Mouse (Mus musculus) forebrain, postnatal 0 days (tissue): Measurements from ENCODE around the gene Olfr173. TPM values are rescaled to one million over a fixed set of nuclear protein-coding genes. Genes with fewer than 3 reads are reported as not detected.

Experiments
- ATAC-seq: fragments of 200-750 bp; cut with Nextera tagmentation; 2 replicates; pipeline ENCODE4 v1.8.0; 2017; ENCODE audit warnings: mild to moderate bottlenecking, moderate library complexity
- DNase-seq: peaks from one replicate; pipeline ENCODE4 v3.0.0-alpha.2; 2015
- H3K27ac ChIP-seq: fragments of 300-500 bp; sonication (generic); 2 replicates; pipeline ENCODE4 v1.5.1; 2014; ENCODE audit warnings: low read depth, mild to moderate bottlenecking, antibody characterized with exemption, low read length, moderate library complexity, mixed read lengths
- H3K27me3 ChIP-seq: fragments of 300-500 bp; sonication (generic); 2 replicates; pipeline ENCODE4 v1.6.1; 2014; ENCODE audit warnings: mild to moderate bottlenecking, low read length, mixed read lengths; ENCODE audit not compliant: insufficient read depth
- H3K36me3 ChIP-seq: fragments of 300-500 bp; sonication (generic); 2 replicates; pipeline ENCODE4 v1.6.1; 2014; ENCODE audit warnings: mild to moderate bottlenecking, moderate library complexity; ENCODE audit not compliant: insufficient read depth
- H3K4me1 ChIP-seq: fragments of 300-500 bp; sonication (generic); 2 replicates; pipeline ENCODE4 v1.6.1; 2014; ENCODE audit warnings: antibody characterized with exemption; ENCODE audit not compliant: insufficient read depth
- H3K4me2 ChIP-seq: fragments of 300-500 bp; sonication (generic); 2 replicates; pipeline ENCODE4 v1.6.1; 2014; ENCODE audit warnings: low read depth, mild to moderate bottlenecking, moderate library complexity
- H3K4me3 ChIP-seq: fragments of 300-500 bp; sonication (generic); 2 replicates; pipeline ENCODE4 v1.5.1; 2014; ENCODE audit warnings: low read depth, low read length, mixed read lengths
- H3K9ac ChIP-seq: fragments of 300-500 bp; sonication (generic); 2 replicates; pipeline ENCODE4 v1.6.1; 2014; ENCODE audit warnings: mild to moderate bottlenecking
- H3K9me3 ChIP-seq: fragments of 300-500 bp; sonication (generic); 2 replicates; pipeline ENCODE4 v1.6.1; 2016; ENCODE audit warnings: low read length
- CTCF ChIP-seq: sonication (generic); IDR thresholded peaks from 2 replicates; pipeline ENCODE4 v1.5.1; 2016; ENCODE audit warnings: antibody characterized with exemption, control low read depth, low read depth
- WGBS: fragments of 180-500 bp; shearing (Covaris S2); extraction: QIAGEN DNeasy Blood & Tissue Kit; methylation state at CpG from one replicate; pipeline ENCODE4 v1.1.7; 2014; 5-methylcytosine and 5-hydroxymethylcytosine counted together
- microRNA-seq, 2 experiments: library from miRNA; unstranded; fragments of <30 nt; microRNA quantifications; one replicate each; pipeline ENCODE4; 2016
- polyA plus RNA-seq: library from polyadenylated mRNA; unstranded; fragments of >200 nt; fragmentation: Nextera tagmentation; extraction: Ambion mirVana; gene quantifications from 2 replicates; pipeline ENCODE4 v1.2.1, GENCODE M21; 2015
- total RNA-seq: library from RNA; depleted of rRNA; stranded (reverse); fragments of >200 nt; gene quantifications from 2 replicates; pipeline ENCODE4 v1.2.3, GENCODE M21; 2014; rRNA removed

Gene Olfr173
- not detected in 2 replicates for total RNA-seq
- polyA plus RNA-seq, result not detected in 2 replicates

- no peaks in the 10 kb centered on the region for H3K27me3 ChIP-seq
- H3K27ac ChIP-seq, result no peak within 1 kb of the TSS
- no peaks in the 10 kb centered on the region for H3K9me3 ChIP-seq
- H3K4me2 ChIP-seq, result no peak within 1 kb of the TSS
- TF ChIP-seq CTCF, result no peak
- no peak within 1 kb of the TSS for H3K9ac ChIP-seq
- no peak for ATAC-seq
- no peaks in the 10 kb centered on the region for H3K36me3 ChIP-seq
- 72% methylated on average over 2 of the region's 2 CpGs for WGBS
- no peaks in the 10 kb centered on the region for H3K4me1 ChIP-seq
- no peak for DNase-seq
- no peak within 1 kb of the TSS for H3K4me3 ChIP-seq
Observed at GRCm38 (mm10) chr16:58800168-58800567, at the start of gene Olfr173. Gene Olfr173, minus strand, starts transcription at chr16:58800268.

- no peak for TF ChIP-seq CTCF
- no peak within 1 kb of the TSS for H3K9ac ChIP-seq
- H3K27me3 ChIP-seq, result no peaks in the 10 kb centered on the region
- DNase-seq, result no peak
- WGBS, result 92% methylated on average over 1 of the region's 1 CpGs
- H3K4me3 ChIP-seq, result no peak within 1 kb of the TSS
- H3K4me2 ChIP-seq, result no peak within 1 kb of the TSS
- no peaks in the 10 kb centered on the region for H3K9me3 ChIP-seq
- no peak within 1 kb of the TSS for H3K27ac ChIP-seq
- no peaks in the 10 kb centered on the region for H3K36me3 ChIP-seq
- H3K4me1 ChIP-seq, result no peaks in the 10 kb centered on the region
- no peak for ATAC-seq
Observed at GRCm38 (mm10) chr16:58826732-58827319, 26.8 kb upstream of the Olfr173 start, which contains the start of gene Olfr175-ps1. Gene Olfr175-ps1, minus strand, starts transcription at chr16:58826782.

- Histone ChIP-seq H3K4me1 (no peaks in the 10 kb centered on the region), H3K9me3 (no peaks in the 10 kb centered on the region), H3K9ac (no peak within 1 kb of the TSS), H3K27me3 (no peaks in the 10 kb centered on the region), H3K4me2 (no peak within 1 kb of the TSS), H3K4me3 (no peak within 1 kb of the TSS), H3K27ac (no peak within 1 kb of the TSS), H3K36me3 (no peaks in the 10 kb centered on the region)
- WGBS, result 80% methylated on average over 1 of the region's 1 CpGs
- TF ChIP-seq CTCF, result no peak
- no peak for ATAC-seq
- no peak for DNase-seq
Observed at GRCm38 (mm10) chr16:58763076-58763475, 37.0 kb downstream of the Olfr173 start, which contains the start of gene Olfr172. Gene Olfr172, minus strand, starts transcription at chr16:58763176.

GRCm38 (mm10) chr16:58756191-58756590 is 43.9 kb downstream of the Olfr173 start:
- H3K36me3 ChIP-seq, result no peaks in the 10 kb centered on the region

GRCm38 (mm10) chr16:58751314-58751713 is 48.8 kb downstream of the Olfr173 start:
- peak; percentile 57 for TF ChIP-seq CTCF
- H3K27ac ChIP-seq, result no peak overlapping the region
- DNase-seq (peak; percentile 8), ATAC-seq (no peak)
- H3K4me3 ChIP-seq, result no peak overlapping the region
- H3K36me3 ChIP-seq, result no peaks in the 10 kb centered on the region
- H3K4me1 ChIP-seq, result no peaks in the 10 kb centered on the region
- H3K9ac ChIP-seq, result no peak overlapping the region
- H3K27me3 ChIP-seq, result no peaks in the 10 kb centered on the region
- H3K9me3 ChIP-seq, result no peaks in the 10 kb centered on the region
- 16% methylated on average over 1 of the region's 1 CpGs for WGBS
- no peak overlapping the region for H3K4me2 ChIP-seq

More at GRCm38 (mm10) chr16:58756191-58756590, 43.9 kb downstream of the Olfr173 start:
- Histone ChIP-seq H3K27ac (no peak overlapping the region), H3K4me3 (no peak overlapping the region), H3K4me2 (no peak overlapping the region), H3K4me1 (no peaks in the 10 kb centered on the region), H3K9ac (no peak overlapping the region), H3K27me3 (no peaks in the 10 kb centered on the region), H3K9me3 (no peaks in the 10 kb centered on the region)
- DNase-seq (no peak), ATAC-seq (no peak)
- TF ChIP-seq CTCF, result no peak

- Histone ChIP-seq H3K4me2 (no peak overlapping the region), H3K36me3 (no peaks in the 10 kb centered on the region), H3K4me1 (no peaks in the 10 kb centered on the region), H3K9ac (no peak overlapping the region), H3K27ac (no peak overlapping the region), H3K9me3 (no peaks in the 10 kb centered on the region), H3K27me3 (no peaks in the 10 kb centered on the region), H3K4me3 (no peak overlapping the region)
- DNase-seq, result no peak
- ATAC-seq, result no peak
- TF ChIP-seq CTCF, result no peak
- WGBS, result 68% methylated on average over 4 of the region's 4 CpGs
Observed at GRCm38 (mm10) chr16:58746715-58747114, 53.4 kb downstream of the Olfr173 start.

Small RNA genes within 50 kb of the gene (microRNA-seq; reads per million reads assigned to microRNA genes)
- gene Gm27564, result 0 reads per million in 2 experiments

Other genes starting within 250 kb of the Olfr173 start
- not detected in 2 replicates for gene Gm813, start 183.3 kb downstream of the Olfr173 start, total RNA-seq
- gene Gm813, start 183.3 kb downstream of the Olfr173 start, polyA plus RNA-seq, result not detected in 2 replicates
- gene E330017A01Rik, start 161.5 kb downstream of the Olfr173 start, total RNA-seq, result not detected in 2 replicates
- gene E330017A01Rik, start 161.5 kb downstream of the Olfr173 start, polyA plus RNA-seq, result 0.16 TPM in 1 of 2 replicates, not detected in the other
- gene Cpox, start 130.0 kb downstream of the Olfr173 start, total RNA-seq, result 12.9 and 22.4 TPM in 2 replicates
- gene Cpox, start 130.0 kb downstream of the Olfr173 start, polyA plus RNA-seq, result 5.9 and 10.0 TPM in 2 replicates
- gene Gpr15, start 81.2 kb downstream of the Olfr173 start, total RNA-seq, result 0.14 TPM in 1 of 2 replicates, not detected in the other
- not detected in 2 replicates for gene Gpr15, start 81.2 kb downstream of the Olfr173 start, polyA plus RNA-seq
- 42.9 and 54.8 TPM in 2 replicates for gene Cldnd1, start 72.4 kb downstream of the Olfr173 start, total RNA-seq
- gene Cldnd1, start 72.4 kb downstream of the Olfr173 start, polyA plus RNA-seq, result 117 and 129 TPM in 2 replicates
- gene Olfr172, start 37.1 kb downstream of the Olfr173 start, total RNA-seq, result not detected in 2 replicates
- not detected in 2 replicates for gene Olfr172, start 37.1 kb downstream of the Olfr173 start, polyA plus RNA-seq
- not detected in 2 replicates for gene Olfr175-ps1, start 26.5 kb upstream of the Olfr173 start, total RNA-seq
- gene Olfr175-ps1, start 26.5 kb upstream of the Olfr173 start, polyA plus RNA-seq, result not detected in 2 replicates
- gene Olfr177, start 74.5 kb upstream of the Olfr173 start, total RNA-seq, result not detected in 2 replicates
- not detected in 2 replicates for gene Olfr177, start 74.5 kb upstream of the Olfr173 start, polyA plus RNA-seq
- gene Olfr178, start 91.8 kb upstream of the Olfr173 start, total RNA-seq, result not detected in 2 replicates
- gene Olfr178, start 91.8 kb upstream of the Olfr173 start, polyA plus RNA-seq, result not detected in 2 replicates
- not detected in 2 replicates for gene Olfr181, start 128.5 kb upstream of the Olfr173 start, total RNA-seq
- gene Olfr181, start 128.5 kb upstream of the Olfr173 start, polyA plus RNA-seq, result not detected in 2 replicates
- not detected in 2 replicates for gene Olfr180, start 129.1 kb upstream of the Olfr173 start, total RNA-seq
- gene Olfr180, start 129.1 kb upstream of the Olfr173 start, polyA plus RNA-seq, result not detected in 2 replicates
- gene Olfr183, start 195.1 kb upstream of the Olfr173 start, total RNA-seq, result not detected in 2 replicates
- gene Olfr183, start 195.1 kb upstream of the Olfr173 start, polyA plus RNA-seq, result not detected in 2 replicates
- not detected in 2 replicates for gene Olfr186, start 230.0 kb upstream of the Olfr173 start, total RNA-seq
- not detected in 2 replicates for gene Olfr186, start 230.0 kb upstream of the Olfr173 start, polyA plus RNA-seq
- not detected in 2 replicates for gene Olfr187, start 239.5 kb upstream of the Olfr173 start, total RNA-seq
- not detected in 2 replicates for gene Olfr187, start 239.5 kb upstream of the Olfr173 start, polyA plus RNA-seq